Mouse (Mus musculus) neutrophil, adult 5-6 weeks (primary cell): ENCODE data around the gene Gm11568. TPM values are rescaled to one million over a fixed set of nuclear protein-coding genes. Genes with fewer than 3 reads are reported as not detected.
"Not testable (repeated sequence)": the region's sequence is repeated elsewhere in the genome, so short reads cannot be mapped to it uniquely, and the experiment has no call there.

Experiments used
- ATAC-seq: fragments of 151-379, 151-347 bp; 2 replicates; pipeline ENCODE4 v1.8.0; 2017; ENCODE audit warnings: mild to moderate bottlenecking, moderate TSS enrichment; ENCODE audit not compliant: insufficient number of reproducible peaks, poor library complexity, low FRiP score, severe bottlenecking; ENCODE audit errors: extremely low read depth
- total RNA-seq: library from RNA; stranded (forward); fragments of 200-1000 nt; gene quantifications from 2 replicates; pipeline ENCODE4 v1.2.3, GENCODE M21; 2017

The Gm11568 gene
- total RNA-seq: not detected in 2 replicates

DNA sequence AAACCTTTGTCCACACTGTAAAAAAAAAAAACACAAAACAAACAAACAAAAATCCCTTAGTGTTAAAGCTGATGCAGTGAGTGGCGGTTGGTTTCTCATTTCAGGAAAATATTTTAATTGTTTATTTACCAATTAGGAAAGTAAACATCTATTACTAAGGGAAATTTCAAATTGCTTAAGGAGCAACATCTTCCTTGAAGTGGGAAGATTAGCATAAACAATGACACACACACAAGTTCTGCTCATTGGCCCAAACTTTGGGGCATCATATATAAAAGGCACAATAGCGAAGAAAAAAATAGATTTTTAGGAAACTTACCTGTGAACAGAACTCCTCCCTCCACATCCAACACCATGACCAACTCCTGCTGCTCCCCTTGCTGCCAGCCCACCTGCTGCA is at the start of gene Gm11568:
Gene Gm11568, plus strand, starts transcription at position 301 of the 400 bp plus-strand sequence.
- no peak for ATAC-seq

DNA sequence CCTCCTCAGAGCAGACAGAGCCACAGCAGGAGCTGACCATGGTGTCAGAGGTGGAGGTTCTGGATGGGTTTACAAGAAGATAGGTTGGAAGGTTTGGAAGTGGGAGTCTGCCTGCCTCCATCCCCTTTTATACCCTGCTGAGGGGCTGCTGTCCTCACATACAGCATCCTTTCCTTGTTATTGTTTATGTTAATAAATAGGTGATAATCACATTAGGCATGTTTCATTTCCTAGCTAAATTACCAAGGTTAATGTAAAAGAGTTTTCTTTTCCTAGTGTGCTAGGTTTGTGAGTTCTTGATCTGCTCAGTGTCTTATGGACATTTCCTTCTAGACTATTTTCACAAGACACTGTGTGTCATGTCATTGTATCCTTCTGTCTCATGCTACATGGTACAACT is 47.9 kb upstream of the Gm11568 start, which contains the start of gene Krtap4-13:
Gene Krtap4-13, minus strand, starts transcription at position 101 of the 400 bp plus-strand sequence.
- ATAC-seq: not testable (repeated sequence)

- not testable (repeated sequence) for ATAC-seq
Observed at GRCm38 (mm10) chr11:99815566-99815965, 42.2 kb upstream of the Gm11568 start, which contains the start of gene Gm11564. Gm11564 (minus strand) TSS chr11:99815666.

DNA sequence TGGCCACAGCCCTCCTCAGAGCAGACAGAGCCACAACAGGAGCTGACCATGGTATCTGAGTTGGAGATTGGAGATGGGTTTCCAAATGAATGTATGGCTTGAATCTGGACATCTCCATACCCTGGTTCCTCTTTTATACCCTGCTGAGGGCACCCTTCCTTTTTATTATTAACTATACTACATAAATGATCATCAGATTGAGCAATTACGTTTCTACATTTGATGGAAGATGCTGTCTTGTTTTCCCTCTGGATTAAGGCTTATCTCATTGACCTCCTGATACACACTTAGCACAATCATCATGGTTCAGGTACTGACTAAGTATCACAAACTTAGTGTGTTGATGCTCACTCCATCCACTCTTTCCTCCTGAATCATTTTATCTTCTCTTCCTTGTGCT is 19.8 kb upstream of the Gm11568 start, which contains the start of gene 2300003K06Rik:
Gene 2300003K06Rik, minus strand, starts transcription at position 101 of the 400 bp plus-strand sequence.
- ATAC-seq: no peak

- no peak for ATAC-seq
Observed at GRCm38 (mm10) chr11:99842185-99842584, 15.5 kb upstream of the Gm11568 start.

- ATAC-seq: no peak
Observed at GRCm38 (mm10) chr11:99846746-99847145, 11.0 kb upstream of the Gm11568 start.

GRCm38 (mm10) chr11:99851508-99851907 is 6.2 kb upstream of the Gm11568 start, which contains the start of gene Krtap4-16:
Krtap4-16 (minus strand) TSS chr11:99851608.
- no peak for ATAC-seq

DNA sequence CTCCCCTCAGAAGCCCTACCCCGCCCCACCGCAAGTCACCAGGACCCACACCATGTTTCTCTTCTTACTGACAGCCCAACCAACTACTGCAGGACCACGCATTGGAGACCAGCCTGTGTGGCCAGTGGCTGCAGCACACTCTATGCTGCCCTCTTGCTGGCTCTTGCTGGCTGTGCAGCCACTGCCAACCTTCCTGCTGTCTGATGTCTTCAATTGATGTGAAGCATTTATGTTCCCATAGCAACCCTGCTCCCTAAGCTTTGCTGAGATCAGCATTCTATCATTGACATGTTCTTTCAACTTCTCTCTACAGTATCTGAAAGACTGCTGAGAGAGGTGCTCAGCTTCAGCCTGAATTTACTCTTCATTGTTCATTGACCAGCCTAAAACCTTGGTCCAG is 3.6 kb upstream of the Gm11568 start:
- no peak for ATAC-seq

DNA sequence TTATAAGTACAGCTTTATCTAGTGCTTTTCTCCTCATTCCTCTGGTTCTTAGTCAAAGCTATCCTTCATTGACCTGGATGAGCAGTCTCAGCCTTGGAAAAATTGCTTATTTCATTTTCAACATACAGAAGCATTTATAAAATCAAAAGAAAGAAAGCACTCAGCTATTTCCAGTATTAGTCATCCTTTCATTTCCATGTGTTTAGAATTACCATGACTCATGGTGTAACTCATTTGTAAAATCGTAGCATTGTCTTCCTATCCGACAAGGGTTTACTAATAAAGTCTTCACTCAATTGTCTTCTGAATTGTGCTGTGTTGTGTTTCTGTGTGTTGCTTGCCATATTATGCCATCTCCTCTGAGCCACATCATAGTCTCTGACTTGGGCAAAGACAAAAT is 1.0 kb downstream of the Gm11568 start:
- no peak for ATAC-seq

DNA sequence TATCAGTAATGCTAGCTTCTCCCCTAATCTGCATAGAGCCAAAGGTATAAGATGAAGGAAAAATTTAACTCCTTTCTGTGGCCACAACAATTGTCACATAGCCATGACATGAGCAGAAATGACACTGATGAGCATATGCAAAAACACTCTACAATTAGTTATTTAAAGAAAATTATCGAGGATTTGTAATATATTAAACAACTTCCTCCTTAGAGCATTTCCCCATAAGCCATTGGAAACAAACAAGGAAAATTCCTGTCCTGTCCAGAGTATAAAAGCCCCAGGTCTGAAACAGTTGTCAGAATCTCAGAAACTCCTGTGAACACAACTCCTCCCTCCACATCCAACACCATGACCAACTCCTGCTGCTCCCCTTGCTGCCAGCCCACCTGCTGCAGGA is 6.5 kb downstream of the Gm11568 start, which contains the start of gene Gm11559:
Gene Gm11559, plus strand, starts transcription at position 301 of the 400 bp plus-strand sequence.
- ATAC-seq: not testable (repeated sequence)

DNA sequence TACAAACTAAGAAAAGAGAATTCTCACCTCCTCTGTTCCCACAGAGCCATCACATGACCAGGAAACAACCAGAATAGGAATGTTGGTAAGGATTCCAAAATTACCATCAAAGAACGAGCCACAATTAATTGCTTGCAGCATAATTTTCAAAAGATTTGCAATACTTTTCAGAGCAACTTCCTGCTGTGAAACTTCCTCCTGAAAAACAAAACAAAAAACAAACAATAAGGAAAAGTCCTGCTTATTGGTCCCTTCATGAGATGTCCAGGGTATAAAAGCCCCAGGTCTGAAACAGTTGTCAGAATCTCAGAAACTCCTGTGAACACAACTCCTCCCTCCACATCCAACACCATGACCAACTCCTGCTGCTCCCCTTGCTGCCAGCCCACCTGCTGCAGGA is 15.4 kb downstream of the Gm11568 start, which contains the start of gene Krtap9-1:
Gene Krtap9-1, plus strand, starts transcription at position 301 of the 400 bp plus-strand sequence.
- ATAC-seq: not testable (repeated sequence)

DNA sequence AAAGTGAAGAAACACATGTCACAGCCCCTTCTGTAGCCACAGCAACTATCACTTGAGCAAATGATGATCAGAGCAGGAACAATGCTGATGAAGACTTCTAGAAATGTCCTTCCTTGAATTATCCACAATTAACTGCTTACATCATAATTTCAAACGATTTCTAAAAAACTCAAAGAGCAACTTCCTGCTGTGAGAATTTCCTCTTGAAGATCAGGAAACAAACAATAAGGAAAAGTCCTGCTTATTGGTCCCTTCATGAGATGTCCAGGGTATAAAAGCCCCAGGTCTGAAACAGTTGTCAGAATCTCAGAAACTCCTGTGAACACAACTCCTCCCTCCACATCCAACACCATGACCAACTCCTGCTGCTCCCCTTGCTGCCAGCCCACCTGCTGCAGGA is 21.2 kb downstream of the Gm11568 start, which contains the start of gene Gm11567:
Gene Gm11567, plus strand, starts transcription at position 301 of the 400 bp plus-strand sequence.
- ATAC-seq: not testable (repeated sequence)

GRCm38 (mm10) chr11:99907620-99908019 is 49.9 kb downstream of the Gm11568 start, which contains the start of gene Krtap31-1:
Krtap31-1 (plus strand) TSS chr11:99907920.
- ATAC-seq: no peak

Other genes with a start within 250 kb of the Gm11568 start
- not detected in 2 replicates for gene Gm11937, start 247.7 kb upstream of the Gm11568 start, total RNA-seq
- gene Krtap2-4, start 243.1 kb upstream of the Gm11568 start, total RNA-seq: not detected in 2 replicates
- gene Gm11562, start 237.5 kb upstream of the Gm11568 start, total RNA-seq: not detected in 2 replicates
- not detected in 2 replicates for gene Krtap4-1, start 229.7 kb upstream of the Gm11568 start, total RNA-seq
- not detected in 2 replicates for gene Krtap4-2, start 222.8 kb upstream of the Gm11568 start, total RNA-seq
- not detected in 2 replicates for gene Krtap4-7, start 213.8 kb upstream of the Gm11568 start, total RNA-seq
- not detected in 2 replicates for gene Gm11555, start 207.7 kb upstream of the Gm11568 start, total RNA-seq
- not detected in 2 replicates for gene Gm11563, start 199.0 kb upstream of the Gm11568 start, total RNA-seq
- gene Krtap4-6, start 192.0 kb upstream of the Gm11568 start, total RNA-seq: not detected in 2 replicates
- not detected in 2 replicates for gene Gm14190, start 167.2 kb upstream of the Gm11568 start, total RNA-seq
- gene Gm14180, start 123.6 kb upstream of the Gm11568 start, total RNA-seq: not detected in 2 replicates
- gene Gm11595, start 85.0 kb upstream of the Gm11568 start, total RNA-seq: not detected in 2 replicates
- gene Krtap4-8, start 77.2 kb upstream of the Gm11568 start, total RNA-seq: not detected in 2 replicates
- gene Krtap4-9, start 72.7 kb upstream of the Gm11568 start, total RNA-seq: not detected in 2 replicates
- gene Gm11596, start 64.5 kb upstream of the Gm11568 start, total RNA-seq: not detected in 2 replicates
- not detected in 2 replicates for gene Gm11569, start 59.0 kb upstream of the Gm11568 start, total RNA-seq
- not detected in 2 replicates for gene Gm11554, start 53.5 kb upstream of the Gm11568 start, total RNA-seq
- gene Krtap4-13, start 48.0 kb upstream of the Gm11568 start, total RNA-seq: not detected in 2 replicates
- gene Gm11564, start 42.3 kb upstream of the Gm11568 start, total RNA-seq: not detected in 2 replicates
- gene 2300003K06Rik, start 19.9 kb upstream of the Gm11568 start, total RNA-seq: not detected in 2 replicates
- not detected in 2 replicates for gene Krtap4-16, start 6.3 kb upstream of the Gm11568 start, total RNA-seq
- gene Gm11559, start 6.6 kb downstream of the Gm11568 start, total RNA-seq: not detected in 2 replicates
- gene Krtap9-1, start 15.5 kb downstream of the Gm11568 start, total RNA-seq: not detected in 2 replicates
- gene Gm11567, start 21.3 kb downstream of the Gm11568 start, total RNA-seq: not detected in 2 replicates
- gene Krtap31-1, start 50.0 kb downstream of the Gm11568 start, total RNA-seq: not detected in 2 replicates
- gene Gm11565, start 56.8 kb downstream of the Gm11568 start, total RNA-seq: not detected in 2 replicates
- not detected in 2 replicates for gene Krtap31-2, start 78.4 kb downstream of the Gm11568 start, total RNA-seq
- not detected in 2 replicates for gene Krtap9-5, start 90.6 kb downstream of the Gm11568 start, total RNA-seq
- gene Krtap29-1, start 121.1 kb downstream of the Gm11568 start, total RNA-seq: not detected in 2 replicates
- not detected in 2 replicates for gene Krtap16-1, start 128.7 kb downstream of the Gm11568 start, total RNA-seq
- gene Krtap17-1, start 136.1 kb downstream of the Gm11568 start, total RNA-seq: not detected in 2 replicates
- gene Krt33a, start 158.3 kb downstream of the Gm11568 start, total RNA-seq: not detected in 2 replicates
- not detected in 2 replicates for gene Krt33b, start 172.0 kb downstream of the Gm11568 start, total RNA-seq
- not detected in 2 replicates for gene Krt34, start 183.6 kb downstream of the Gm11568 start, total RNA-seq
- gene Krt31, start 192.6 kb downstream of the Gm11568 start, total RNA-seq: not detected in 2 replicates
- gene Krt32, start 230.3 kb downstream of the Gm11568 start, total RNA-seq: not detected in 2 replicates
- not detected in 2 replicates for gene Krt35, start 238.3 kb downstream of the Gm11568 start, total RNA-seq
- gene Krt36, start 247.7 kb downstream of the Gm11568 start, total RNA-seq: not detected in 2 replicates